Mouse (Mus musculus) limb, embryonic 11.5 days (tissue): ENCODE results near the gene Cacna1d. TPM values are rescaled to one million over a fixed set of nuclear protein-coding genes. Genes with fewer than 3 reads are reported as not detected.

Experiments
- ATAC-seq: fragments of 200-750 bp; cut with Nextera tagmentation; 2 replicates; pipeline ENCODE4 v1.8.0; 2017; ENCODE audit warnings: low read depth; ENCODE audit not compliant: insufficient number of reproducible peaks, low FRiP score, low TSS enrichment
- DNase-seq: peaks from one replicate; pipeline ENCODE4 v3.0.0-alpha.2; 2015; ENCODE audit warnings: low spot score
- H3K27ac ChIP-seq: fragments of 300-500 bp; sonication (generic); replicated peaks from 2 replicates; pipeline ENCODE4 v1.5.1; 2014; ENCODE audit warnings: low read depth, mild to moderate bottlenecking, low read length
- H3K27me3 ChIP-seq: fragments of 300-500 bp; sonication (generic); 2 replicates; pipeline ENCODE4 v1.6.1; 2014; ENCODE audit warnings: mild to moderate bottlenecking, low read length, mixed read lengths; ENCODE audit not compliant: control insufficient read depth, insufficient read depth
- H3K36me3 ChIP-seq: fragments of 300-500 bp; sonication (generic); 2 replicates; pipeline ENCODE4 v1.6.1; 2014; ENCODE audit warnings: mild to moderate bottlenecking, low read length, moderate library complexity, mixed read lengths; ENCODE audit not compliant: control insufficient read depth, insufficient read depth
- H3K4me1 ChIP-seq: fragments of 300-500 bp; sonication (generic); 2 replicates; pipeline ENCODE4 v1.6.1; 2014; ENCODE audit warnings: low read length, mixed read lengths; ENCODE audit not compliant: control insufficient read depth, insufficient read depth
- H3K4me2 ChIP-seq: fragments of 300-500 bp; sonication (generic); 2 replicates; pipeline ENCODE4 v1.6.1; 2014; ENCODE audit warnings: low read depth, mild to moderate bottlenecking, moderate library complexity; ENCODE audit not compliant: severe bottlenecking
- H3K4me3 ChIP-seq: fragments of 300-500 bp; sonication (generic); 2 replicates; pipeline ENCODE4 v1.5.1; 2014; ENCODE audit warnings: low read depth, low read length
- H3K9ac ChIP-seq: fragments of 300-500 bp; sonication (generic); 2 replicates; pipeline ENCODE4 v1.6.1; 2014; ENCODE audit warnings: mild to moderate bottlenecking, low read length
- H3K9me3 ChIP-seq: fragments of 300-500 bp; sonication (generic); 2 replicates; pipeline ENCODE4 v1.6.1; 2016; ENCODE audit warnings: low read length; ENCODE audit not compliant: control insufficient read depth
- WGBS: fragments of 180-500 bp; shearing (Covaris S2); extraction: QIAGEN DNeasy Blood & Tissue Kit; methylation state at CpG from one replicate; pipeline ENCODE4 v1.1.7; 2014; 5-methylcytosine and 5-hydroxymethylcytosine counted together
- polyA plus RNA-seq: library from polyadenylated mRNA; unstranded; fragments of >200 nt; fragmentation: Nextera tagmentation; extraction: Ambion mirVana; gene quantifications from 2 replicates; pipeline ENCODE4 v1.2.1, GENCODE M21; 2014

The Cacna1d gene
- polyA plus RNA-seq, 1 experiment from 2014 or later, result 2.1 TPM

- ATAC-seq, result no peak
- no peaks in the 10 kb centered on the region for H3K9me3 ChIP-seq
- H3K36me3 ChIP-seq, result no peaks in the 10 kb centered on the region
- no peak overlapping the region for H3K9ac ChIP-seq
- H3K4me3 ChIP-seq, result no peak overlapping the region
- no peaks in the 10 kb centered on the region for H3K27me3 ChIP-seq
- no peak overlapping the region for H3K27ac ChIP-seq
- no peak overlapping the region for H3K4me2 ChIP-seq
- H3K4me1 ChIP-seq, result peaks cover 12% of the 10 kb centered on the region
- 46% methylated on average over 4 of the region's 4 CpGs for WGBS
- no peak for DNase-seq
Observed at GRCm38 (mm10) chr14:30257626-30258025, 233.6 kb downstream of the Cacna1d start.

- no peak overlapping the region for H3K27ac ChIP-seq
- peaks cover 8% of the 10 kb centered on the region for H3K4me1 ChIP-seq
Observed at GRCm38 (mm10) chr14:30256486-30256885, 234.8 kb downstream of the Cacna1d start.

GRCm38 (mm10) chr14:30255701-30256400, 235.4 kb downstream of the Cacna1d start:
- H3K4me3 ChIP-seq, result no peak overlapping the region
- WGBS, result 81% methylated on average over 12 of the region's 12 CpGs
- no peak overlapping the region for H3K4me2 ChIP-seq
- DNase-seq (no peak), ATAC-seq (no peak)
- no peaks in the 10 kb centered on the region for H3K9me3 ChIP-seq
- no peak overlapping the region for H3K9ac ChIP-seq
- H3K27me3 ChIP-seq, result no peaks in the 10 kb centered on the region
- H3K4me1 ChIP-seq, result peaks cover 8% of the 10 kb centered on the region
- no peaks in the 10 kb centered on the region for H3K36me3 ChIP-seq
- H3K27ac ChIP-seq, result no peak overlapping the region

More at GRCm38 (mm10) chr14:30256486-30256885, 234.8 kb downstream of the Cacna1d start:
- no peak overlapping the region for H3K4me3 ChIP-seq
- no peak overlapping the region for H3K9ac ChIP-seq
- 71% methylated on average over 4 of the region's 4 CpGs for WGBS
- H3K9me3 ChIP-seq, result no peaks in the 10 kb centered on the region
- no peaks in the 10 kb centered on the region for H3K27me3 ChIP-seq
- ATAC-seq, result no peak
- no peak overlapping the region for H3K4me2 ChIP-seq
- DNase-seq, result no peak
- no peaks in the 10 kb centered on the region for H3K36me3 ChIP-seq

- Histone ChIP-seq H3K4me1 (peaks cover 8% of the 10 kb centered on the region), H3K9me3 (no peaks in the 10 kb centered on the region), H3K27ac (no peak overlapping the region), H3K4me3 (no peak overlapping the region), H3K27me3 (no peaks in the 10 kb centered on the region), H3K36me3 (no peaks in the 10 kb centered on the region), H3K9ac (no peak overlapping the region), H3K4me2 (no peak overlapping the region)
- no peak for ATAC-seq
- DNase-seq, result no peak
- 85% methylated on average over 4 of the region's 4 CpGs for WGBS
Observed at GRCm38 (mm10) chr14:30254776-30255175, 236.5 kb downstream of the Cacna1d start.

- WGBS, result 81% methylated on average over 2 of the region's 2 CpGs
- Histone ChIP-seq H3K9ac (no peak overlapping the region), H3K27ac (no peak overlapping the region), H3K4me1 (peaks cover 4% of the 10 kb centered on the region; the same call in 1 of the 2 replicates), H3K36me3 (no peaks in the 10 kb centered on the region), H3K4me2 (no peak overlapping the region), H3K27me3 (no peaks in the 10 kb centered on the region), H3K4me3 (no peak overlapping the region), H3K9me3 (no peaks in the 10 kb centered on the region)
- no peak for ATAC-seq
- no peak for DNase-seq
Observed at GRCm38 (mm10) chr14:30252824-30253223, 238.4 kb downstream of the Cacna1d start.

GRCm38 (mm10) chr14:30251351-30251750, 239.9 kb downstream of the Cacna1d start:
- no peaks in the 10 kb centered on the region for H3K9me3 ChIP-seq
- H3K4me1 ChIP-seq, result no peaks in the 10 kb centered on the region
- H3K27ac ChIP-seq, result no peak overlapping the region
- no peak overlapping the region for H3K4me3 ChIP-seq
- ATAC-seq, result no peak
- no peaks in the 10 kb centered on the region for H3K36me3 ChIP-seq
- H3K9ac ChIP-seq, result no peak overlapping the region
- H3K4me2 ChIP-seq, result no peak overlapping the region
- no peaks in the 10 kb centered on the region for H3K27me3 ChIP-seq
- no peak for DNase-seq
- 87% methylated on average over 5 of the region's 5 CpGs for WGBS

GRCm38 (mm10) chr14:30249591-30249990, 241.7 kb downstream of the Cacna1d start:
- no peak overlapping the region for H3K4me2 ChIP-seq
- no peak overlapping the region for H3K27ac ChIP-seq
- H3K27me3 ChIP-seq, result no peaks in the 10 kb centered on the region
- no peak for DNase-seq
- 89% methylated on average over 4 of the region's 4 CpGs for WGBS
- H3K9ac ChIP-seq, result no peak overlapping the region
- no peaks in the 10 kb centered on the region for H3K4me1 ChIP-seq
- H3K36me3 ChIP-seq, result no peaks in the 10 kb centered on the region
- no peaks in the 10 kb centered on the region for H3K9me3 ChIP-seq
- H3K4me3 ChIP-seq, result no peak overlapping the region
- ATAC-seq, result no peak

GRCm38 (mm10) chr14:30248811-30249210, 242.4 kb downstream of the Cacna1d start:
- H3K4me1 ChIP-seq, result no peaks in the 10 kb centered on the region
- H3K36me3 ChIP-seq, result no peaks in the 10 kb centered on the region
- DNase-seq (no peak), ATAC-seq (no peak)
- no peaks in the 10 kb centered on the region for H3K27me3 ChIP-seq
- no peak overlapping the region for H3K4me3 ChIP-seq
- H3K9ac ChIP-seq, result no peak overlapping the region
- no peaks in the 10 kb centered on the region for H3K9me3 ChIP-seq
- H3K27ac ChIP-seq, result no peak overlapping the region
- H3K4me2 ChIP-seq, result no peak overlapping the region
- 64% methylated on average over 4 of the region's 4 CpGs for WGBS

GRCm38 (mm10) chr14:30248121-30248520, 243.1 kb downstream of the Cacna1d start:
- H3K27ac ChIP-seq, result no peak overlapping the region
- no peak overlapping the region; the same call in 1 of the 2 replicates for H3K9ac ChIP-seq
- H3K4me3 ChIP-seq, result no peak overlapping the region
- 71% methylated on average over 8 of the region's 8 CpGs for WGBS
- DNase-seq, result no peak
- no peaks in the 10 kb centered on the region for H3K36me3 ChIP-seq
- no peaks in the 10 kb centered on the region for H3K9me3 ChIP-seq
- no peaks in the 10 kb centered on the region for H3K4me1 ChIP-seq
- no peak overlapping the region for H3K4me2 ChIP-seq
- no peak for ATAC-seq
- no peaks in the 10 kb centered on the region for H3K27me3 ChIP-seq
